Mouse (Mus musculus): ENCODE measurements around the gene Ackr1. TPM values are rescaled to one million over a fixed set of nuclear protein-coding genes. Genes with fewer than 3 reads are reported as not detected.

The Ackr1 gene
- total and polyA plus RNA-seq, 3 experiments: 0.19 to 0.42 TPM; not detected in 1

GRCm38 (mm10) chr1:173335903-173336302 lies 2.4 kb upstream of the Ackr1 start:
- Histone ChIP-seq H3K27me3 (ENCODE audit: control insufficient read depth in 1 of 2, insufficient read depth in 2 of 2, low read length in 2 of 2) (no peaks in the 10 kb centered on the region), H3K4me1 (ENCODE audit: control insufficient read depth in 1 of 2, insufficient read depth in 2 of 2, low read length in 2 of 2) (peaks cover 9 to 40% of the 10 kb centered on the region in 2 experiments), H3K9ac (ENCODE audit: control insufficient read depth, low read depth, low read length, poor library complexity, severe bottlenecking) (peak overlapping the region; percentile 6), H3K27ac (ENCODE audit: control insufficient read depth, low read depth, low read length) (no peak overlapping the region), H3K9me3 (replicated peaks; ENCODE audit: insufficient read depth, low read length) (no peaks in the 10 kb centered on the region), H3K36me3 (ENCODE audit: control insufficient read depth in 1 of 2, insufficient read depth in 2 of 2, low read length in 2 of 2) (peaks cover 0 to 17% of the 10 kb centered on the region in 2 experiments; a peak in 2 of 4 replicates), H3K4me3 (ENCODE audit: control insufficient read depth in 1 of 2, insufficient read depth in 1 of 2, low read depth in 2 of 2, low read length in 2 of 2) (no peak overlapping the region), H3K79me2 (ENCODE audit: control insufficient read depth, insufficient read depth, low read length, poor library complexity) (no peaks in the 10 kb centered on the region)
- TF ChIP-seq KAT2A (conservative IDR thresholded peaks at IDR 0.05; ENCODE audit: low read depth, low read length) (no peak), MEF2A (IDR thresholded peaks at IDR 0.05; ENCODE audit: extremely low read depth, insufficient replicate concordance, low read depth, low read length, poor library complexity, severe bottlenecking) (no peak), CHD2 (IDR thresholded peaks at IDR 0.05; ENCODE audit: low read length) (no peak), GATA1 (IDR thresholded peaks at IDR 0.05; ENCODE audit: low read depth, low read length) (no peak), HCFC1 (IDR thresholded peaks at IDR 0.05; ENCODE audit: low read depth, low read length) (no peak), USF2 (IDR thresholded peaks at IDR 0.05; ENCODE audit: borderline replicate concordance in 1 of 2, insufficient read depth in 1 of 2, low read depth in 1 of 2, low read length in 2 of 2) (no peak), POLR2A (IDR thresholded peaks at IDR 0.05; ENCODE audit: control insufficient read depth in 1 of 2, insufficient read depth in 1 of 2, low read depth in 1 of 2, low read length in 2 of 2, poor library complexity in 1 of 2) (no peak), TAL1 (IDR thresholded peaks at IDR 0.05; ENCODE audit: low read length) (no peak), MYC (IDR thresholded peaks at IDR 0.05; ENCODE audit: low read depth, low read length) (no peak), ZNF384 (IDR thresholded peaks at IDR 0.05; ENCODE audit: low read depth, low read length) (no peak), CHD1 (IDR thresholded peaks at IDR 0.05; ENCODE audit: low read depth, low read length) (no peak), MYB (IDR thresholded peaks at IDR 0.05; ENCODE audit: low read depth, low read length) (no peak)
- DNase-seq (ENCODE audit: low read depth, low spot score): no peak

- H3K9me3 ChIP-seq (replicated peaks; ENCODE audit: insufficient read depth, low read length): no peaks in the 10 kb centered on the region
- no peak overlapping the region for H3K27ac ChIP-seq (ENCODE audit: control insufficient read depth, low read depth, low read length)
- peaks cover 0 to 31% of the 10 kb centered on the region in 2 experiments; a peak in 2 of 4 replicates for H3K36me3 ChIP-seq (ENCODE audit: control insufficient read depth in 1 of 2, insufficient read depth in 2 of 2, low read length in 2 of 2)
- TF ChIP-seq TCF12 (IDR thresholded peaks at IDR 0.05; ENCODE audit: low read depth, low read length): no peak
- no peak for TF ChIP-seq SIN3A (IDR thresholded peaks at IDR 0.05; ENCODE audit: low read length)
- TF ChIP-seq ETS1 (IDR thresholded peaks at IDR 0.05; ENCODE audit: low read depth, low read length): no peak
- TF ChIP-seq ZC3H11A (IDR thresholded peaks at IDR 0.05; ENCODE audit: low read depth, low read length): no peak
- TF ChIP-seq SMC3 (IDR thresholded peaks at IDR 0.05; ENCODE audit: low read depth, low read length): no peak
- TF ChIP-seq MAZ (IDR thresholded peaks at IDR 0.05; ENCODE audit: low read depth, low read length): no peak
- TF ChIP-seq TBP (IDR thresholded peaks at IDR 0.05; ENCODE audit: low read depth, low read length): no peak
- no peak for TF ChIP-seq CTCF (IDR thresholded peaks at IDR 0.05 in 2 of 3, conservative IDR thresholded peaks at IDR 0.05 in 1 of 3; ENCODE audit: control insufficient read depth in 1 of 3, insufficient read depth in 1 of 3, low read depth in 2 of 3, low read length in 3 of 3, poor library complexity in 1 of 3, severe bottlenecking in 1 of 3)
- no peak for TF ChIP-seq NELFE (IDR thresholded peaks at IDR 0.05; ENCODE audit: low read depth, low read length)
- no peak for TF ChIP-seq BHLHE40 (IDR thresholded peaks at IDR 0.05; ENCODE audit: borderline replicate concordance, low read depth, low read length)
- no peak for TF ChIP-seq MAFK (IDR thresholded peaks at IDR 0.05; ENCODE audit: borderline replicate concordance, low read depth, low read length)
- TF ChIP-seq MAX (IDR thresholded peaks at IDR 0.05; ENCODE audit: low read length): no peak
- peaks cover 18 to 54% of the 10 kb centered on the region in 2 experiments for H3K4me1 ChIP-seq (ENCODE audit: control insufficient read depth in 1 of 2, insufficient read depth in 2 of 2, low read length in 2 of 2)
- no peaks in the 10 kb centered on the region for H3K27me3 ChIP-seq (ENCODE audit: control insufficient read depth in 1 of 2, insufficient read depth in 2 of 2, low read length in 2 of 2)
- H3K4me3 ChIP-seq (ENCODE audit: control insufficient read depth in 1 of 2, insufficient read depth in 1 of 2, low read depth in 2 of 2, low read length in 2 of 2): no peak overlapping the region
- DNase-seq (ENCODE audit: low read depth, low spot score): no peak
- no peak overlapping the region for H3K9ac ChIP-seq (ENCODE audit: control insufficient read depth, low read depth, low read length, poor library complexity, severe bottlenecking)
- H3K79me2 ChIP-seq (ENCODE audit: control insufficient read depth, insufficient read depth, low read length, poor library complexity): no peaks in the 10 kb centered on the region
Measured at GRCm38 (mm10) chr1:173332418-173332817, 1.1 kb downstream of the Ackr1 start.
